Mouse (Mus musculus) embryo, embryonic 11 days (tissue): ENCODE measurements around the gene Cdk6.
"Not testable (repeated sequence)": the region's sequence is repeated elsewhere in the genome, so short reads cannot be mapped to it uniquely, and the experiment has no call there.

Source experiments
- DNase-seq: peaks from one replicate; pipeline ENCODE4 v3.0.0-alpha.2; 2015

The Cdk6 gene

GRCm38 (mm10) chr5:3381795-3382194 lies 40.5 kb downstream of the Cdk6 start:
- no peak for DNase-seq

- DNase-seq = no peak
Observed at GRCm38 (mm10) chr5:3382343-3383040, 41.2 kb downstream of the Cdk6 start.

- DNase-seq = no peak
Observed at GRCm38 (mm10) chr5:3383547-3383946, 42.3 kb downstream of the Cdk6 start.

GRCm38 (mm10) chr5:3385078-3385477 lies 43.8 kb downstream of the Cdk6 start:
- DNase-seq = no peak

- DNase-seq = no peak
Observed at GRCm38 (mm10) chr5:3386021-3386730, 44.9 kb downstream of the Cdk6 start.

- no peak for DNase-seq
Observed at GRCm38 (mm10) chr5:3386731-3387087, 45.4 kb downstream of the Cdk6 start.

- no peak for DNase-seq
Observed at GRCm38 (mm10) chr5:3387138-3387537, 45.9 kb downstream of the Cdk6 start.

GRCm38 (mm10) chr5:3392856-3393255 lies 51.6 kb downstream of the Cdk6 start:
- DNase-seq = no peak

GRCm38 (mm10) chr5:3394145-3394544 lies 52.9 kb downstream of the Cdk6 start:
- DNase-seq = no peak

- DNase-seq = no peak
Observed at GRCm38 (mm10) chr5:3395020-3395419, 53.7 kb downstream of the Cdk6 start.

GRCm38 (mm10) chr5:3396214-3396613 lies 54.9 kb downstream of the Cdk6 start:
- DNase-seq = no peak

GRCm38 (mm10) chr5:3396910-3397575 lies 55.8 kb downstream of the Cdk6 start:
- DNase-seq = no peak

- DNase-seq = no peak
Observed at GRCm38 (mm10) chr5:3399784-3400494, 58.7 kb downstream of the Cdk6 start.

- DNase-seq = no peak
Observed at GRCm38 (mm10) chr5:3405102-3405501, 63.8 kb downstream of the Cdk6 start.

- no peak for DNase-seq
Observed at GRCm38 (mm10) chr5:3405503-3405902, 64.2 kb downstream of the Cdk6 start.

GRCm38 (mm10) chr5:3407926-3408325 lies 66.6 kb downstream of the Cdk6 start:
- DNase-seq = no peak

- DNase-seq = not testable (repeated sequence)
Observed at GRCm38 (mm10) chr5:3418183-3418582, 76.9 kb downstream of the Cdk6 start.

GRCm38 (mm10) chr5:3420094-3420831 lies 79.0 kb downstream of the Cdk6 start:
- no peak for DNase-seq

GRCm38 (mm10) chr5:3420832-3421228 lies 79.5 kb downstream of the Cdk6 start:
- no peak for DNase-seq

- DNase-seq = not testable (repeated sequence)
Observed at GRCm38 (mm10) chr5:3433131-3433700, 91.9 kb downstream of the Cdk6 start.

- DNase-seq = not testable (repeated sequence)
Observed at GRCm38 (mm10) chr5:3434105-3434504, 92.8 kb downstream of the Cdk6 start.

- DNase-seq = not testable (repeated sequence)
Observed at GRCm38 (mm10) chr5:3438453-3439003, 97.2 kb downstream of the Cdk6 start.
